Mouse (Mus musculus): ENCODE data around the gene Nlk.
"Not testable (repeated sequence)": the region's sequence is repeated elsewhere in the genome, so short reads cannot be mapped to it uniquely, and the experiment has no call there.

Gene Nlk

GRCm38 (mm10) chr11:78545181-78545580 is 152.0 kb downstream of the Nlk start:
- no peak for DNase-seq (ENCODE audit: low spot score in 2 of 2)

- no peak for DNase-seq (ENCODE audit: low spot score in 2 of 2)
These were observed 152.6 kb downstream of the Nlk start for GRCm38 (mm10) chr11:78544449-78545111.

GRCm38 (mm10) chr11:78540358-78540757 is 156.8 kb downstream of the Nlk start:
- no peak for DNase-seq (ENCODE audit: low spot score in 2 of 2)

GRCm38 (mm10) chr11:78536690-78537084 is 160.5 kb downstream of the Nlk start:
- DNase-seq (ENCODE audit: low spot score in 2 of 2) = no peak

- peak; percentile 96 to 98 for DNase-seq (ENCODE audit: low spot score in 2 of 2)
These were observed 161.0 kb downstream of the Nlk start, which contains the start of the genes Tnfaip1 and Ift20 for GRCm38 (mm10) chr11:78536080-78536689. Gene Tnfaip1 (minus strand): TSS chr11:78536332. Gene Ift20 (plus strand): TSS chr11:78536361.

GRCm38 (mm10) chr11:78535376-78536079 is 161.6 kb downstream of the Nlk start:
- DNase-seq (ENCODE audit: low spot score in 2 of 2) = peak in 1 of 2 experiments; percentile 14

GRCm38 (mm10) chr11:78534516-78534915 is 162.7 kb downstream of the Nlk start:
- no peak for DNase-seq (ENCODE audit: low spot score in 2 of 2)

- not testable (repeated sequence) for DNase-seq (ENCODE audit: low spot score in 2 of 2)
These were observed 165.7 kb downstream of the Nlk start for GRCm38 (mm10) chr11:78531515-78531914.

GRCm38 (mm10) chr11:78531046-78531445 is 166.1 kb downstream of the Nlk start:
- DNase-seq (ENCODE audit: low spot score in 2 of 2) = no peak

- DNase-seq (ENCODE audit: low spot score in 2 of 2) = no peak
These were observed 167.2 kb downstream of the Nlk start for GRCm38 (mm10) chr11:78530001-78530400.

- no peak for DNase-seq (ENCODE audit: low spot score in 2 of 2)
These were observed 168.5 kb downstream of the Nlk start for GRCm38 (mm10) chr11:78528714-78529113.

- no peak for DNase-seq (ENCODE audit: low spot score in 2 of 2)
These were observed 172.3 kb downstream of the Nlk start for GRCm38 (mm10) chr11:78524838-78525237.

GRCm38 (mm10) chr11:78523241-78523955 is 173.8 kb downstream of the Nlk start:
- DNase-seq (ENCODE audit: low spot score in 2 of 2) = no peak

- peak in 1 of 2 experiments; percentile 26 for DNase-seq (ENCODE audit: low spot score in 2 of 2)
These were observed 174.6 kb downstream of the Nlk start for GRCm38 (mm10) chr11:78522481-78522997.

GRCm38 (mm10) chr11:78521880-78522279 is 175.3 kb downstream of the Nlk start:
- no peak for DNase-seq (ENCODE audit: low spot score in 2 of 2)

GRCm38 (mm10) chr11:78518931-78519330 is 178.2 kb downstream of the Nlk start:
- no peak for DNase-seq (ENCODE audit: low spot score in 2 of 2)
